Mouse (Mus musculus) stomach, postnatal 0 days (tissue): ENCODE measurements at regions not wholly inside any gene's neighbourhood (a gene's known extent, or its start where the extent isn't known, plus 50 kb on each side); places are given as distances from the start of the nearest gene placed in this dataset.

ENCODE experiments used
- ATAC-seq: fragments of 200-750 bp; cut with Nextera tagmentation; 2 replicates; pipeline ENCODE4 v1.8.0; 2017; ENCODE audit not compliant: low FRiP score, low TSS enrichment
- DNase-seq: peaks from one replicate; pipeline ENCODE4 v3.0.0-alpha.2; 2016; ENCODE audit warnings: low spot score
- H3K27ac ChIP-seq: fragments of 300-500 bp; sonication (generic); replicated peaks from 2 replicates; pipeline ENCODE4 v1.5.1; 2014; ENCODE audit warnings: mild to moderate bottlenecking, control low read depth
- H3K27me3 ChIP-seq: fragments of 300-500 bp; sonication (generic); 2 replicates; pipeline ENCODE4 v1.6.1; 2014; ENCODE audit warnings: low read length; ENCODE audit not compliant: control insufficient read depth, insufficient read depth
- H3K36me3 ChIP-seq: fragments of 300-500 bp; sonication (generic); 2 replicates; pipeline ENCODE4 v1.6.1; 2014; ENCODE audit warnings: low read length, mixed read lengths; ENCODE audit not compliant: control insufficient read depth, insufficient read depth
- H3K4me1 ChIP-seq: fragments of 300-500 bp; sonication (generic); replicated peaks from 2 replicates; pipeline ENCODE4 v1.6.1; 2014; ENCODE audit warnings: antibody characterized with exemption; ENCODE audit not compliant: control insufficient read depth, insufficient read depth
- H3K4me2 ChIP-seq: fragments of 300-500 bp; sonication (generic); replicated peaks from 2 replicates; pipeline ENCODE4 v1.6.1; 2014; ENCODE audit warnings: low read depth, mild to moderate bottlenecking, control low read depth, moderate library complexity
- H3K4me3 ChIP-seq: fragments of 300-500 bp; sonication (generic); 2 replicates; pipeline ENCODE4 v1.5.1; 2014; ENCODE audit warnings: low read depth, low read length, control low read depth
- H3K9ac ChIP-seq: fragments of 300-500 bp; sonication (generic); 2 replicates; pipeline ENCODE4 v1.6.1; 2014; ENCODE audit warnings: mild to moderate bottlenecking, low read length, control low read depth, mixed read lengths
- H3K9me3 ChIP-seq: fragments of 300-500 bp; sonication (generic); 2 replicates; pipeline ENCODE4 v1.6.1; 2016; ENCODE audit warnings: low read length; ENCODE audit not compliant: control insufficient read depth
- CTCF ChIP-seq: IDR thresholded peaks from 2 replicates; pipeline ENCODE4 v1.5.1; 2016; ENCODE audit warnings: antibody characterized with exemption, low read depth, mild to moderate bottlenecking, moderate library complexity
- EP300 ChIP-seq: optimal IDR thresholded peaks from 2 replicates; pipeline ENCODE3; 2016; ENCODE audit warnings: antibody characterized with exemption
- WGBS: fragments of 180-500 bp; shearing (Covaris S2); extraction: QIAGEN DNeasy Blood & Tissue Kit; methylation state at CpG from one replicate; pipeline ENCODE4 v1.1.7; 2014; 5-methylcytosine and 5-hydroxymethylcytosine counted together

GRCm38 (mm10) chr14:72227853-72228252 is 263.8 kb downstream of the Gm9195 start:
- ATAC-seq (no peak), DNase-seq (no peak)
- Histone ChIP-seq H3K27ac (no peak overlapping the region), H3K4me3 (no peak overlapping the region), H3K9ac (no peak overlapping the region), H3K4me1 (no peaks in the 10 kb centered on the region), H3K36me3 (no peaks in the 10 kb centered on the region), H3K27me3 (no peaks in the 10 kb centered on the region), H3K4me2 (no peak overlapping the region), H3K9me3 (no peaks in the 10 kb centered on the region)
- TF ChIP-seq EP300, result no peak
- WGBS, result 61% methylated on average over 5 of the region's 5 CpGs

GRCm38 (mm10) chr14:72227441-72227840 is 264.2 kb downstream of the Gm9195 start:
- Histone ChIP-seq H3K27ac (no peak overlapping the region), H3K27me3 (no peaks in the 10 kb centered on the region), H3K36me3 (no peaks in the 10 kb centered on the region), H3K9me3 (no peaks in the 10 kb centered on the region), H3K4me1 (no peaks in the 10 kb centered on the region), H3K4me2 (no peak overlapping the region), H3K9ac (no peak overlapping the region), H3K4me3 (no peak overlapping the region)
- 38% methylated on average over 1 of the region's 1 CpGs for WGBS
- no peak for ATAC-seq
- no peak for DNase-seq
- TF ChIP-seq EP300 (no peak), CTCF (no peak)

- H3K9ac ChIP-seq, result no peak overlapping the region
- H3K36me3 ChIP-seq, result no peaks in the 10 kb centered on the region
- H3K4me2 ChIP-seq, result no peak overlapping the region
- no peaks in the 10 kb centered on the region for H3K9me3 ChIP-seq
- no peaks in the 10 kb centered on the region for H3K27me3 ChIP-seq
- no peak for ATAC-seq
- DNase-seq, result no peak
- TF ChIP-seq EP300 (no peak), CTCF (no peak)
- H3K4me3 ChIP-seq, result no peak overlapping the region
- H3K4me1 ChIP-seq, result no peaks in the 10 kb centered on the region
- 54% methylated on average over 1 of the region's 1 CpGs for WGBS
- H3K27ac ChIP-seq, result no peak overlapping the region
Observed at GRCm38 (mm10) chr14:72226946-72227345, 264.7 kb downstream of the Gm9195 start.

GRCm38 (mm10) chr14:72222836-72223235 is 268.8 kb downstream of the Gm9195 start:
- Histone ChIP-seq H3K36me3 (no peaks in the 10 kb centered on the region), H3K9me3 (no peaks in the 10 kb centered on the region), H3K27me3 (no peaks in the 10 kb centered on the region), H3K27ac (no peak overlapping the region), H3K9ac (no peak overlapping the region), H3K4me1 (no peaks in the 10 kb centered on the region), H3K4me3 (no peak overlapping the region), H3K4me2 (no peak overlapping the region)
- TF ChIP-seq EP300, result no peak
- TF ChIP-seq CTCF, result no peak
- 46% methylated on average over 2 of the region's 2 CpGs for WGBS
- DNase-seq (no peak), ATAC-seq (no peak)

GRCm38 (mm10) chr14:72219523-72219922 is 272.1 kb downstream of the Gm9195 start:
- DNase-seq, result no peak
- H3K4me3 ChIP-seq, result no peak overlapping the region
- WGBS, result 88% methylated on average over 6 of the region's 6 CpGs

GRCm38 (mm10) chr14:72200307-72200706 is 291.3 kb downstream of the Gm9195 start:
- DNase-seq, result no peak
- no peaks in the 10 kb centered on the region for H3K36me3 ChIP-seq

More at GRCm38 (mm10) chr14:72219523-72219922, 272.1 kb downstream of the Gm9195 start:
- no peak overlapping the region for H3K4me2 ChIP-seq
- no peak for TF ChIP-seq CTCF
- no peak for TF ChIP-seq EP300
- no peaks in the 10 kb centered on the region for H3K27me3 ChIP-seq
- H3K27ac ChIP-seq, result no peak overlapping the region
- no peak overlapping the region for H3K9ac ChIP-seq
- no peaks in the 10 kb centered on the region for H3K36me3 ChIP-seq
- H3K9me3 ChIP-seq, result no peaks in the 10 kb centered on the region
- ATAC-seq, result no peak
- H3K4me1 ChIP-seq, result no peaks in the 10 kb centered on the region

More at GRCm38 (mm10) chr14:72200307-72200706, 291.3 kb downstream of the Gm9195 start:
- Histone ChIP-seq H3K9me3 (no peaks in the 10 kb centered on the region), H3K4me3 (no peak overlapping the region), H3K27me3 (no peaks in the 10 kb centered on the region), H3K9ac (no peak overlapping the region), H3K27ac (no peak overlapping the region), H3K4me1 (no peaks in the 10 kb centered on the region), H3K4me2 (no peak overlapping the region)
- TF ChIP-seq CTCF (no peak), EP300 (no peak)
- no peak for ATAC-seq
- WGBS, result 50% methylated on average over 3 of the region's 3 CpGs
